Mouse (Mus musculus) stomach, embryonic 15.5 days (tissue): ENCODE measurements around the gene Tmem56. TPM values are rescaled to one million over a fixed set of nuclear protein-coding genes. Genes with fewer than 3 reads are reported as not detected.

Source experiments
- ATAC-seq: fragments of 200-750 bp; cut with Nextera tagmentation; 2 replicates; pipeline ENCODE4 v1.8.0; 2017; ENCODE audit warnings: low read depth, moderate number of reproducible peaks, moderate TSS enrichment; ENCODE audit not compliant: insufficient read depth, low FRiP score
- H3K27ac ChIP-seq: fragments of 300-500 bp; sonication (generic); 2 replicates; pipeline ENCODE4 v1.5.1; 2015; ENCODE audit warnings: mild to moderate bottlenecking, inconsistent platforms
- H3K27me3 ChIP-seq: fragments of 300-500 bp; sonication (generic); replicated peaks from 2 replicates; pipeline ENCODE4 v1.6.1; 2015; ENCODE audit warnings: inconsistent platforms
- H3K36me3 ChIP-seq: fragments of 300-500 bp; sonication (generic); 2 replicates; pipeline ENCODE4 v1.6.1; 2015; ENCODE audit warnings: inconsistent platforms
- H3K4me1 ChIP-seq: fragments of 300-500 bp; sonication (generic); 2 replicates; pipeline ENCODE4 v1.6.1; 2015; ENCODE audit warnings: inconsistent platforms
- H3K4me2 ChIP-seq: fragments of 300-500 bp; sonication (generic); 2 replicates; pipeline ENCODE4 v1.6.1; 2015; ENCODE audit warnings: mild to moderate bottlenecking, inconsistent platforms
- H3K4me3 ChIP-seq: fragments of 300-500 bp; sonication (generic); replicated peaks from 2 replicates; pipeline ENCODE4 v1.5.1; 2015; ENCODE audit warnings: inconsistent platforms
- H3K9ac ChIP-seq: fragments of 300-500 bp; sonication (generic); 2 replicates; pipeline ENCODE4 v1.6.1; 2015; ENCODE audit warnings: inconsistent platforms
- H3K9me3 ChIP-seq: fragments of 300-500 bp; sonication (generic); 2 replicates; pipeline ENCODE4 v1.6.1; 2016; ENCODE audit warnings: inconsistent platforms
- WGBS: fragments of 180-500 bp; shearing (Covaris S2); methylation state at CpG from one replicate; pipeline ENCODE4 v1.1.7; 2015; 5-methylcytosine and 5-hydroxymethylcytosine counted together
- polyA plus RNA-seq: library from polyadenylated mRNA; unstranded; fragments of >200 nt; fragmentation: Nextera tagmentation; extraction: Ambion mirVana; gene quantifications from 2 replicates; pipeline ENCODE4 v1.2.1, GENCODE M21; 2015

Gene Tmem56
- polyA plus RNA-seq, result 2.1 and 2.7 TPM in 2 replicates

GRCm38 (mm10) chr3:121282998-121283397 lies at the start of gene Tmem56:
Gene Tmem56 (minus strand): TSS chr3:121283098.
- Histone ChIP-seq H3K27ac (no peak within 1 kb of the TSS), H3K4me1 (no peaks in the 10 kb centered on the region), H3K9ac (no peak within 1 kb of the TSS), H3K4me3 (no peak within 1 kb of the TSS), H3K9me3 (no peaks in the 10 kb centered on the region), H3K4me2 (no peak within 1 kb of the TSS), H3K27me3 (no peaks in the 10 kb centered on the region), H3K36me3 (no peaks in the 10 kb centered on the region)
- no peak for ATAC-seq
- 85% methylated on average over 4 of the region's 4 CpGs for WGBS

GRCm38 (mm10) chr3:121330244-121330646 lies 47.3 kb upstream of the Tmem56 start:
- ATAC-seq, result no peak
- Histone ChIP-seq H3K27me3 (no peaks in the 10 kb centered on the region), H3K4me2 (no peak overlapping the region), H3K9me3 (no peaks in the 10 kb centered on the region), H3K27ac (no peak overlapping the region; the same call in 1 of the 2 replicates), H3K36me3 (no peaks in the 10 kb centered on the region), H3K4me1 (0 out of 2 replicates have a peak, but pooled peaks cover 7% of the 10 kb centered on the region), H3K9ac (no peak overlapping the region), H3K4me3 (no peak overlapping the region)
- WGBS, result 56% methylated on average over 7 of the region's 7 CpGs

GRCm38 (mm10) chr3:121329647-121330046 lies 46.7 kb upstream of the Tmem56 start:
- H3K9ac ChIP-seq, result no peak overlapping the region
- no peak overlapping the region; the same call in 1 of the 2 replicates for H3K27ac ChIP-seq
- H3K27me3 ChIP-seq, result no peaks in the 10 kb centered on the region
- H3K4me3 ChIP-seq, result no peak overlapping the region
- 49% methylated on average over 10 of the region's 10 CpGs for WGBS
- no peak for ATAC-seq
- H3K4me1 ChIP-seq, result 0 out of 2 replicates have a peak, but pooled peaks cover 7% of the 10 kb centered on the region
- H3K4me2 ChIP-seq, result no peak overlapping the region
- no peaks in the 10 kb centered on the region for H3K36me3 ChIP-seq
- no peaks in the 10 kb centered on the region for H3K9me3 ChIP-seq

- Histone ChIP-seq H3K4me2 (no peak overlapping the region), H3K9me3 (no peaks in the 10 kb centered on the region), H3K4me3 (no peak overlapping the region), H3K9ac (no peak overlapping the region), H3K4me1 (0 out of 2 replicates have a peak, but pooled peaks cover 7% of the 10 kb centered on the region), H3K27me3 (no peaks in the 10 kb centered on the region), H3K36me3 (no peaks in the 10 kb centered on the region), H3K27ac (no peak overlapping the region)
- no peak for ATAC-seq
- WGBS, result 67% methylated on average over 5 of the region's 5 CpGs
These were observed 44.5 kb upstream of the Tmem56 start for GRCm38 (mm10) chr3:121327406-121327805.

GRCm38 (mm10) chr3:121323371-121323770 lies 40.5 kb upstream of the Tmem56 start:
- ATAC-seq, result no peak
- Histone ChIP-seq H3K9me3 (no peaks in the 10 kb centered on the region), H3K4me3 (no peak overlapping the region), H3K4me1 (no peaks in the 10 kb centered on the region), H3K27ac (no peak overlapping the region), H3K4me2 (no peak overlapping the region), H3K36me3 (no peaks in the 10 kb centered on the region), H3K27me3 (no peaks in the 10 kb centered on the region), H3K9ac (no peak overlapping the region)
- WGBS, result 92% methylated on average over 15 of the region's 15 CpGs

GRCm38 (mm10) chr3:121320896-121321295 lies 38.0 kb upstream of the Tmem56 start:
- no peak overlapping the region for H3K9ac ChIP-seq
- no peak overlapping the region for H3K4me3 ChIP-seq
- ATAC-seq, result no peak
- no peaks in the 10 kb centered on the region for H3K36me3 ChIP-seq
- H3K9me3 ChIP-seq, result no peaks in the 10 kb centered on the region
- 74% methylated on average over 1 of the region's 1 CpGs for WGBS
- H3K27me3 ChIP-seq, result no peaks in the 10 kb centered on the region
- no peak overlapping the region for H3K27ac ChIP-seq
- H3K4me2 ChIP-seq, result no peak overlapping the region
- no peaks in the 10 kb centered on the region for H3K4me1 ChIP-seq

GRCm38 (mm10) chr3:121319906-121320305 lies 37.0 kb upstream of the Tmem56 start:
- no peak overlapping the region for H3K4me3 ChIP-seq
- no peak for ATAC-seq
- no peaks in the 10 kb centered on the region for H3K36me3 ChIP-seq
- no peaks in the 10 kb centered on the region for H3K27me3 ChIP-seq
- WGBS, result 82% methylated on average over 6 of the region's 6 CpGs
- no peaks in the 10 kb centered on the region for H3K9me3 ChIP-seq
- H3K4me2 ChIP-seq, result no peak overlapping the region
- no peak overlapping the region for H3K9ac ChIP-seq
- no peaks in the 10 kb centered on the region for H3K4me1 ChIP-seq
- H3K27ac ChIP-seq, result no peak overlapping the region

GRCm38 (mm10) chr3:121315498-121315897 lies 32.6 kb upstream of the Tmem56 start:
- 91% methylated on average over 7 of the region's 7 CpGs for WGBS
- ATAC-seq, result no peak
- no peak overlapping the region for H3K4me3 ChIP-seq
- no peaks in the 10 kb centered on the region for H3K9me3 ChIP-seq
- no peak overlapping the region for H3K9ac ChIP-seq
- H3K4me1 ChIP-seq, result peaks cover 5% of the 10 kb centered on the region; the same call in 1 of the 2 replicates
- H3K27me3 ChIP-seq, result no peaks in the 10 kb centered on the region
- no peak overlapping the region for H3K4me2 ChIP-seq
- no peak overlapping the region for H3K27ac ChIP-seq
- H3K36me3 ChIP-seq, result no peaks in the 10 kb centered on the region

GRCm38 (mm10) chr3:121314149-121314548 lies 31.3 kb upstream of the Tmem56 start:
- H3K27me3 ChIP-seq, result no peaks in the 10 kb centered on the region
- no peak overlapping the region for H3K4me3 ChIP-seq
- H3K4me2 ChIP-seq, result no peak overlapping the region
- 65% methylated on average over 6 of the region's 6 CpGs for WGBS
- no peak for ATAC-seq
- no peak overlapping the region for H3K9ac ChIP-seq
- no peak overlapping the region for H3K27ac ChIP-seq
- no peaks in the 10 kb centered on the region for H3K36me3 ChIP-seq
- no peaks in the 10 kb centered on the region for H3K9me3 ChIP-seq
- H3K4me1 ChIP-seq, result peaks cover 5% of the 10 kb centered on the region; the same call in 1 of the 2 replicates

GRCm38 (mm10) chr3:121312979-121313378 lies 30.1 kb upstream of the Tmem56 start:
- Histone ChIP-seq H3K4me2 (no peak overlapping the region), H3K36me3 (no peaks in the 10 kb centered on the region), H3K4me1 (peaks cover 5% of the 10 kb centered on the region; the same call in 1 of the 2 replicates), H3K27me3 (no peaks in the 10 kb centered on the region), H3K9ac (no peak overlapping the region), H3K4me3 (no peak overlapping the region), H3K27ac (no peak overlapping the region), H3K9me3 (no peaks in the 10 kb centered on the region)
- no peak for ATAC-seq
- 57% methylated on average over 9 of the region's 9 CpGs for WGBS

- no peak overlapping the region for H3K4me2 ChIP-seq
- peaks cover 5% of the 10 kb centered on the region; the same call in 1 of the 2 replicates for H3K4me1 ChIP-seq
- no peak overlapping the region for H3K27ac ChIP-seq
- ATAC-seq, result no peak
- H3K36me3 ChIP-seq, result no peaks in the 10 kb centered on the region
- H3K9me3 ChIP-seq, result no peaks in the 10 kb centered on the region
- no peak overlapping the region for H3K9ac ChIP-seq
- 80% methylated on average over 6 of the region's 6 CpGs for WGBS
- no peaks in the 10 kb centered on the region for H3K27me3 ChIP-seq
- no peak overlapping the region for H3K4me3 ChIP-seq
These were observed 29.5 kb upstream of the Tmem56 start for GRCm38 (mm10) chr3:121312426-121312825.

GRCm38 (mm10) chr3:121309896-121310714 lies 27.2 kb upstream of the Tmem56 start:
- 79% methylated on average over 16 of the region's 16 CpGs for WGBS
- no peak for ATAC-seq

More at GRCm38 (mm10) chr3:121309896-121310714, 27.2 kb upstream of the Tmem56 start:
- H3K27ac ChIP-seq, result no peak overlapping the region
- no peaks in the 10 kb centered on the region for H3K9me3 ChIP-seq
- H3K36me3 ChIP-seq, result no peaks in the 10 kb centered on the region
- no peak overlapping the region for H3K4me3 ChIP-seq
- H3K9ac ChIP-seq, result no peak overlapping the region
- H3K4me1 ChIP-seq, result peaks cover 5% of the 10 kb centered on the region; the same call in 1 of the 2 replicates
- no peaks in the 10 kb centered on the region for H3K27me3 ChIP-seq
- no peak overlapping the region for H3K4me2 ChIP-seq
